Mouse (Mus musculus): ENCODE measurements around the gene Cav1. TPM values are rescaled to one million over a fixed set of nuclear protein-coding genes. Genes with fewer than 3 reads are reported as not detected.

Cav1 gene
- total RNA-seq, 2 experiments from 2014 or later, result 47.9 to 48.5 TPM

Other genes with a start within 250 kb of the Cav1 start
- 10 to 100 TPM; 32.4 to 33.4 TPM for gene Tes, start 241.2 kb upstream of the Cav1 start, total RNA-seq (2021)
- 10 to 100 TPM; 19.6 to 20.7 TPM for gene Cav2, start 25.1 kb upstream of the Cav1 start, total RNA-seq (2021)
- 10 to 100 TPM; 61.3 to 69.3 TPM for gene Met, start 157.5 kb downstream of the Cav1 start, total RNA-seq (2021)

All from left cerebral cortex, postnatal 4 days (tissue).